Mouse (Mus musculus) spleen, postnatal 4 days (tissue): ENCODE results near the gene Cdk11b.
A peak's percentile ranks its signal among the peaks of the same experiment; 100 is the strongest.

Experiments used
- DNase-seq, 2 experiments: peaks; one replicate each; pipeline ENCODE4 v3.0.0; 2022; ENCODE audit warnings: low spot score in 2 of 2

The Cdk11b gene

GRCm38 (mm10) chr4:155624338-155625291, at the start of gene Cdk11b:
Cdk11b (plus strand) TSS chr4:155624854.
- peak; percentile 91 to 95 for DNase-seq

GRCm38 (mm10) chr4:155574931-155575330, 49.7 kb upstream of the Cdk11b start:
- no peak for DNase-seq

- DNase-seq = no peak
These were observed 49.1 kb upstream of the Cdk11b start for GRCm38 (mm10) chr4:155575521-155575920.

- no peak for DNase-seq
These were observed 47.5 kb upstream of the Cdk11b start for GRCm38 (mm10) chr4:155577132-155577531.

- DNase-seq = no peak
These were observed 46.9 kb upstream of the Cdk11b start for GRCm38 (mm10) chr4:155577741-155578140.

- no peak for DNase-seq
These were observed 46.1 kb upstream of the Cdk11b start for GRCm38 (mm10) chr4:155578336-155579125.

GRCm38 (mm10) chr4:155580420-155580819, 44.2 kb upstream of the Cdk11b start:
- DNase-seq = peak; percentile 45 to 77

GRCm38 (mm10) chr4:155582279-155582905, 42.3 kb upstream of the Cdk11b start:
- DNase-seq = no peak

- no peak for DNase-seq
These were observed 35.3 kb upstream of the Cdk11b start for GRCm38 (mm10) chr4:155589356-155589755.

- DNase-seq = no peak
These were observed 33.5 kb upstream of the Cdk11b start for GRCm38 (mm10) chr4:155591012-155591719.

- no peak for DNase-seq
These were observed 30.9 kb upstream of the Cdk11b start for GRCm38 (mm10) chr4:155593780-155594179.

GRCm38 (mm10) chr4:155595777-155596176, 28.9 kb upstream of the Cdk11b start:
- DNase-seq = no peak

- DNase-seq = no peak
These were observed 28.0 kb upstream of the Cdk11b start for GRCm38 (mm10) chr4:155596606-155597005.

- no peak for DNase-seq
These were observed 26.1 kb upstream of the Cdk11b start for GRCm38 (mm10) chr4:155598536-155598935.

GRCm38 (mm10) chr4:155599901-155600825, 24.5 kb upstream of the Cdk11b start:
- DNase-seq = no peak

- DNase-seq = peak; percentile 95 to 98
These were observed 23.3 kb upstream of the Cdk11b start, which contains the start of gene Slc35e2 for GRCm38 (mm10) chr4:155601091-155601996. Slc35e2 (plus strand) TSS chr4:155601416.

- DNase-seq = no peak
These were observed 22.6 kb upstream of the Cdk11b start for GRCm38 (mm10) chr4:155601997-155602456.

- no peak for DNase-seq
These were observed 21.9 kb upstream of the Cdk11b start for GRCm38 (mm10) chr4:155602753-155603152.

- no peak for DNase-seq
These were observed 20.9 kb upstream of the Cdk11b start for GRCm38 (mm10) chr4:155603801-155604200.
